Mouse (Mus musculus) limb, embryonic 14.5 days (tissue): ENCODE results near the gene Fgfr2. TPM values are rescaled to one million over a fixed set of nuclear protein-coding genes. Genes with fewer than 3 reads are reported as not detected.

Experiments used
- ATAC-seq: fragments of 200-750 bp; cut with Nextera tagmentation; 2 replicates; pipeline ENCODE4 v1.8.0; 2017; ENCODE audit warnings: low read depth, moderate number of reproducible peaks, moderate TSS enrichment; ENCODE audit not compliant: low FRiP score
- DNase-seq: peaks from one replicate; pipeline ENCODE4 v3.0.0-alpha.2; 2015; ENCODE audit warnings: low spot score
- H3K27ac ChIP-seq: fragments of 300-500 bp; sonication (generic); replicated peaks from 2 replicates; pipeline ENCODE4 v1.5.1; 2014; ENCODE audit warnings: low read depth, mild to moderate bottlenecking, low read length, moderate library complexity, mixed read lengths
- H3K27me3 ChIP-seq: fragments of 300-500 bp; sonication (generic); 2 replicates; pipeline ENCODE4 v1.6.1; 2014; ENCODE audit warnings: low read length, mixed read lengths; ENCODE audit not compliant: control insufficient read depth, insufficient read depth
- H3K36me3 ChIP-seq: fragments of 300-500 bp; sonication (generic); 2 replicates; pipeline ENCODE4 v1.6.1; 2014; ENCODE audit warnings: mild to moderate bottlenecking, low read length, moderate library complexity, mixed read lengths; ENCODE audit not compliant: control insufficient read depth, insufficient read depth
- H3K4me1 ChIP-seq: fragments of 300-500 bp; sonication (generic); 2 replicates; pipeline ENCODE4 v1.6.1; 2014; ENCODE audit warnings: antibody characterized with exemption, low read length, mixed read lengths; ENCODE audit not compliant: control insufficient read depth, insufficient read depth
- H3K4me2 ChIP-seq: fragments of 300-500 bp; sonication (generic); replicated peaks from 2 replicates; pipeline ENCODE4 v1.6.1; 2014; ENCODE audit warnings: low read depth, mild to moderate bottlenecking, low read length, moderate library complexity; ENCODE audit not compliant: severe bottlenecking
- H3K4me3 ChIP-seq: fragments of 300-500 bp; sonication (generic); replicated peaks from 2 replicates; pipeline ENCODE4 v1.5.1; 2014; ENCODE audit warnings: low read length
- H3K9ac ChIP-seq: fragments of 300-500 bp; sonication (generic); 2 replicates; pipeline ENCODE4 v1.6.1; 2014; ENCODE audit warnings: mild to moderate bottlenecking, low read depth, low read length, moderate library complexity; ENCODE audit not compliant: severe bottlenecking
- H3K9me3 ChIP-seq: fragments of 300-500 bp; sonication (generic); 2 replicates; pipeline ENCODE4 v1.6.1; 2016; ENCODE audit warnings: low read length; ENCODE audit not compliant: control insufficient read depth
- POLR2A ChIP-seq: fragments of 200-500 bp; IDR thresholded peaks from 2 replicates; pipeline ENCODE4 v1.8.0; 2012; ENCODE audit warnings: inconsistent platforms, mild to moderate bottlenecking, moderate library complexity, borderline replicate concordance; ENCODE audit not compliant: insufficient read depth, insufficient read length; ENCODE audit errors: extremely low read depth
- WGBS: fragments of 180-500 bp; shearing (Covaris S2); extraction: QIAGEN DNeasy Blood & Tissue Kit; methylation state at CpG from one replicate; pipeline ENCODE4 v1.1.7; 2014; 5-methylcytosine and 5-hydroxymethylcytosine counted together
- polyA plus RNA-seq, 2 experiments: library from polyadenylated mRNA; depleted of rRNA in 1 of 2; stranded (reverse) in 1 of 2; unstranded in 1 of 2; fragments of >200 nt; fragmentation: Nextera tagmentation in 1 of 2; extraction: Ambion mirVana in 1 of 2; gene quantifications; 2 replicates each; pipeline versions ENCODE4 v1.2.1 to v1.2.3; 2012 to 2014

Gene Fgfr2
- polyA plus RNA-seq, 2 experiments: 131 to 133 TPM

GRCm38 (mm10) chr7:130902929-130903328, 2220.2 kb downstream of the Fgfr2 start:
- 100% methylated on average over 1 of the region's 1 CpGs for WGBS

GRCm38 (mm10) chr7:130900233-130900848, 2222.8 kb downstream of the Fgfr2 start:
- TF ChIP-seq POLR2A: no peak
- Histone ChIP-seq H3K9ac (no peak overlapping the region), H3K9me3 (no peaks in the 10 kb centered on the region), H3K4me2 (no peak overlapping the region), H3K36me3 (peaks cover 27% of the 10 kb centered on the region), H3K4me1 (no peaks in the 10 kb centered on the region), H3K27me3 (no peaks in the 10 kb centered on the region), H3K4me3 (no peak overlapping the region), H3K27ac (no peak overlapping the region)
- DNase-seq: no peak
- WGBS: 95% methylated on average over 5 of the region's 5 CpGs
- ATAC-seq: no peak

More at GRCm38 (mm10) chr7:130902929-130903328, 2220.2 kb downstream of the Fgfr2 start:
- Histone ChIP-seq H3K36me3 (peaks cover 20% of the 10 kb centered on the region), H3K9me3 (no peaks in the 10 kb centered on the region), H3K4me3 (no peak overlapping the region), H3K4me2 (no peak overlapping the region), H3K9ac (no peak overlapping the region), H3K27ac (no peak overlapping the region), H3K27me3 (no peaks in the 10 kb centered on the region), H3K4me1 (no peaks in the 10 kb centered on the region)
- DNase-seq (no peak), ATAC-seq (no peak)
- no peak for TF ChIP-seq POLR2A

DNA sequence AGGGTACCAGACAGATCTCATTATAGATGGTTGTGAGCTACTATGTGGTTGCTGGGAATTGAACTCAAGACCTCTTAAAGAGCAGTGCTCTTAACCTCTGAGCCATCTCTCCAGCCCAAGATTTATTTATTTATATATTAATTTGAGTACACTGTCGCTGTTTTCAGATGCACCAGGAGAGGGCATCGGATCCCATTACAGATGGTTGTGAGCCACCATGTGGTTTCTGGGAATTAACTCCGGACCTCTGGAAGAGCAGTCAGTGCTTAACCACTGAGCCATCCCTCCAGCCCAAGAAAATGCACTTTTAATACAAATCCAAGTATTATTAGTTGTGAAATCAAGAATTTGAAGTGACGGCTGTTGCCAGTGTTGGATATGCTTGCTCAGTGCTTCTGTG, 2224.8 kb downstream of the Fgfr2 start:
- no peak for TF ChIP-seq POLR2A
- Histone ChIP-seq H3K4me1 (no peaks in the 10 kb centered on the region), H3K27me3 (no peaks in the 10 kb centered on the region), H3K9ac (no peak overlapping the region), H3K36me3 (peaks cover 24% of the 10 kb centered on the region), H3K4me3 (no peak overlapping the region), H3K4me2 (no peak overlapping the region), H3K27ac (no peak overlapping the region), H3K9me3 (no peaks in the 10 kb centered on the region)
- WGBS: 86% methylated on average over 4 of the region's 4 CpGs
- ATAC-seq (no peak), DNase-seq (no peak)

DNA sequence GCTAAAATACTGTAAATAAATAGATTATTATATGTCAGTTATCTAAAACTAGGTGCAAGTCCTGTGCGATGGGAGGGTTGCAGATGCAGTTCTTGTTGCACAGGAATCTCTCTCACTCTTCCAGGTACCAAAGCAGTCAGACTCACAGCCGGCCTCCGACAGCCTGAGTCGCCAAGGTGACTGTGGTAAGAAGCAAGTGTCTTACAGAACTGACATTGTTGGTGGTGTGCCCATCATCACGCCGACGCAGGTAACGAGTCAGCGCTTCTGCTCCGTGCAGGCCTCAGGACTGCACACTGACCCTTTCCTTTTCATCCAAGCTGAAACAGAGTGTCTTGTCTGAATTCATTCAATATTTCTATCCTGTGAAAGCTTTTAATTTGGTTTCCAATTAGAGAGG, 2225.9 kb downstream of the Fgfr2 start:
- Histone ChIP-seq H3K36me3 (peaks cover 24% of the 10 kb centered on the region), H3K9ac (no peak overlapping the region), H3K27ac (no peak overlapping the region), H3K4me1 (no peaks in the 10 kb centered on the region), H3K27me3 (no peaks in the 10 kb centered on the region), H3K4me2 (no peak overlapping the region), H3K4me3 (no peak overlapping the region), H3K9me3 (no peaks in the 10 kb centered on the region)
- no peak for ATAC-seq
- no peak for DNase-seq
- 94% methylated on average over 10 of the region's 10 CpGs for WGBS
- no peak for TF ChIP-seq POLR2A

- 82% methylated on average over 3 of the region's 3 CpGs for WGBS
- DNase-seq: no peak
- no peak for TF ChIP-seq POLR2A
Measured at GRCm38 (mm10) chr7:130896064-130896463, 2227.1 kb downstream of the Fgfr2 start.

DNA sequence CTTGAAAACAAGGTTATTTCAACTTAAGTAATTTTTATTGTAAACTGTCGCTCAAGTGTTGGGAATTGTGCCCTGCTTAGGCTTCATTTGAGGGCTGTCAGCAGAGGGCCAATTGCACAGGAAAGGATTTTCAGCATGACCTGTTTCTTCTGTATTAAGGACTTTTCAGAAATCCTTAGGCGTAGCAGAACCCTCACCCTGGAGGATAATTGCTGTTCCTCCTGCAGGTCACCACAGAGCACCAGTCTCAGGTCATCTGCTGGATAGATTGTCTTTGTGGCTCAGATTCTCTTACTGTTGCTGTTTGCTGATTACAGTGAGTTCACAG, 2227.6 kb downstream of the Fgfr2 start:
- WGBS: 80% methylated on average over 2 of the region's 2 CpGs
- Histone ChIP-seq H3K36me3 (peaks cover 26% of the 10 kb centered on the region), H3K9me3 (no peaks in the 10 kb centered on the region), H3K4me2 (no peak overlapping the region), H3K9ac (no peak overlapping the region), H3K4me1 (no peaks in the 10 kb centered on the region), H3K27me3 (no peaks in the 10 kb centered on the region), H3K27ac (no peak overlapping the region), H3K4me3 (no peak overlapping the region)
- no peak for DNase-seq
- ATAC-seq: no peak
- TF ChIP-seq POLR2A: no peak

More at GRCm38 (mm10) chr7:130896064-130896463, 2227.1 kb downstream of the Fgfr2 start:
- Histone ChIP-seq H3K27ac (no peak overlapping the region), H3K4me3 (no peak overlapping the region), H3K9ac (no peak overlapping the region), H3K36me3 (peaks cover 28% of the 10 kb centered on the region), H3K9me3 (no peaks in the 10 kb centered on the region), H3K4me2 (no peak overlapping the region), H3K27me3 (no peaks in the 10 kb centered on the region), H3K4me1 (no peaks in the 10 kb centered on the region)
- no peak for ATAC-seq
